Mouse (Mus musculus) lung, embryonic 14.5 days (tissue): ENCODE data around the gene Xrcc1. TPM values are rescaled to one million over a fixed set of nuclear protein-coding genes. Genes with fewer than 3 reads are reported as not detected.

Experiments used
- ATAC-seq: fragments of 200-750 bp; cut with Nextera tagmentation; 2 replicates; pipeline ENCODE4 v1.8.0; 2017; ENCODE audit warnings: mild to moderate bottlenecking, moderate TSS enrichment, moderate library complexity; ENCODE audit not compliant: insufficient read depth
- DNase-seq: peaks from one replicate; pipeline ENCODE4 v3.0.0-alpha.2; 2015
- H3K27ac ChIP-seq: fragments of 300-500 bp; sonication (generic); 2 replicates; pipeline ENCODE4 v1.5.1; 2014; ENCODE audit warnings: low read depth, mild to moderate bottlenecking, moderate library complexity
- H3K27me3 ChIP-seq: fragments of 300-500 bp; sonication (generic); 2 replicates; pipeline ENCODE4 v1.6.1; 2014; ENCODE audit warnings: low read length, control low read depth; ENCODE audit not compliant: insufficient read depth
- H3K36me3 ChIP-seq: fragments of 300-500 bp; sonication (generic); 2 replicates; pipeline ENCODE4 v1.6.1; 2014; ENCODE audit warnings: control low read depth; ENCODE audit not compliant: insufficient read depth
- H3K4me1 ChIP-seq: fragments of 300-500 bp; sonication (generic); 2 replicates; pipeline ENCODE4 v1.6.1; 2014; ENCODE audit warnings: antibody characterized with exemption, control low read depth; ENCODE audit not compliant: insufficient read depth
- H3K4me2 ChIP-seq: fragments of 300-500 bp; sonication (generic); 2 replicates; pipeline ENCODE4 v1.6.1; 2014; ENCODE audit warnings: mild to moderate bottlenecking
- H3K4me3 ChIP-seq: fragments of 300-500 bp; sonication (generic); 2 replicates; pipeline ENCODE4 v1.5.1; 2014; ENCODE audit warnings: low read depth, low read length
- H3K9ac ChIP-seq: fragments of 300-500 bp; sonication (generic); 2 replicates; pipeline ENCODE4 v1.6.1; 2014
- H3K9me3 ChIP-seq: fragments of 300-500 bp; sonication (generic); 2 replicates; pipeline ENCODE4 v1.6.1; 2016; ENCODE audit warnings: low read depth, low read length, control low read depth
- CTCF ChIP-seq: IDR thresholded peaks from 2 replicates; pipeline ENCODE4 v1.5.1; 2016; ENCODE audit warnings: antibody characterized with exemption, low read depth
- WGBS: fragments of 180-500 bp; shearing (Covaris S2); extraction: QIAGEN DNeasy Blood & Tissue Kit; methylation state at CpG from one replicate; pipeline ENCODE4 v1.1.7; 2014; 5-methylcytosine and 5-hydroxymethylcytosine counted together
- polyA plus RNA-seq: library from polyadenylated mRNA; unstranded; fragments of >200 nt; fragmentation: Nextera tagmentation; extraction: Ambion mirVana; gene quantifications from 2 replicates; pipeline ENCODE4 v1.2.1, GENCODE M21; 2014

Xrcc1 gene
- 96.6 and 121 TPM in 2 replicates for polyA plus RNA-seq

DNA sequence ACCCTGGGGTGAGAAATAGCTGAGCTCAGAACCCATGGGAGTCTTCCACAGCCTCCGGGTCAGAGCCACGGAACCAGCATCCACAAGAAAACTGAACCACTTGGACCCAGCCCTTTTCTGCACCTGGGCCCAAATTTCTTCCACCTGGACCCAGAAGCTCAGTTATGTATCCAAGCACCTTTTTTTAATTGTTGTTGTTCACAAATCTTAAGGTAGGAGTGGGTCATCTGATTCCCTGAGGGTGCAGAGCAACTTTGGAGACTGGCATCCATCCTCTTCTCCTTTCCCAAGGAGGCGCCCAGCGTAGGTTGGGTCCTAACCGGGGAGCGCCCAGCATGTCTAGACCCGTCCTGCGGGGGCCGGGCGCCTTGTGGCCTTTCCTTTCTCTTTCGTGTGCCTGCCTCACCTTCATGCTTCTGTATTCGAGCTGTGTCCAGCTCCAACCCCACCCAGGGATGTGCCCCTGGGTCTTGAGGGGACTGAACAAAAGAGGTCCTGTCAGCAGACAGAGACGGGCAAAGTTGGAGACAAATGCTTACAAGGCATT, at the start of gene Xrcc1, which contains the start of gene Pinlyp:
Gene Xrcc1 (plus strand): TSS at position 222 of the 547 bp plus-strand sequence.
Gene Pinlyp (minus strand): TSS at position 51 of the 547 bp plus-strand sequence.
- DNase-seq (no peak), ATAC-seq (peak; percentile 1; the same call in 1 of the 2 replicates)
- TF ChIP-seq CTCF, result no peak
- H3K27me3 ChIP-seq, result no peaks in the 10 kb centered on the region
- peak within 1 kb of the TSS; percentile 66 for H3K4me3 ChIP-seq
- WGBS, result 35% methylated on average over 13 of the region's 13 CpGs
- H3K36me3 ChIP-seq, result peaks cover 27% of the 10 kb centered on the region
- H3K4me2 ChIP-seq, result peak within 1 kb of the TSS; percentile 81
- peak within 1 kb of the TSS; percentile 67 for H3K27ac ChIP-seq
- no peaks in the 10 kb centered on the region for H3K9me3 ChIP-seq
- peak within 1 kb of the TSS; percentile 71 for H3K9ac ChIP-seq
- peaks cover 4% of the 10 kb centered on the region; the same call in 1 of the 2 replicates for H3K4me1 ChIP-seq

DNA sequence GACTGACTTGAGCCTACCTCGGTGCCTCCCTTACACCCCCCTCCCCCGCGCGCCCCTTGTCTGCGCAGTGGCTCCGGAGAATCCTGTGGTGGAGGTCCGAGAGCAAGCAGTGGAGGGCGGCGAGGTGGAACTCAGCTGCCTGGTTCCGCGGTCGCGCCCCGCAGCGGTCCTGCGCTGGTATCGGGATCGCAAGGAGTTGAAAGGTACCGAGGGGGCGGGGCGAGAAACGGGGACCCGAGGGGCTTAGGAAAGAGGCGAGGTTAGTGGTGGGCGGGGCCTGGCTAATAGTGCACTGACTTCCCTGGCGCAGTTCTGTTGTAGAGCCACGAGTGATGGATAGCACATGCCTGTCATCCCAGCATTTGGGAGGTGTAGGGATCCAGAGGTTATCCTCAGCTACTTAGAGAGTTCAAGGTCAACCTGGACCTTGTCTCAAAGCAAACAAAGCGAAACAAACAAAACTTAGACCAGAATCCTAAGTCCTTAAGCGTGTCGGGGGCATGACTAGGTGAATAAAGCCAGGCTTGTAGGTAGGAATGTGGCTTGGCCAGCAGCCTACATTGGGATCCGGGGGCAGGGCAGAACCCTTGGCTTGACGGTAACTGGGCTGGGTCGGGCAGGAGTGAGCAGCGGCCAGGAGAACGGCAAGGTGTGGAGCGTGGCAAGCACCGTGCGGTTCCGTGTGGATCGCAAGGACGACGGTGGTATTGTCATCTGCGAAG, 46.1 kb upstream of the Xrcc1 start:
- 9% methylated on average over 43 of the region's 43 CpGs for WGBS
- no peaks in the 10 kb centered on the region for H3K36me3 ChIP-seq
- TF ChIP-seq CTCF, result no peak
- H3K4me1 ChIP-seq, result no peaks in the 10 kb centered on the region
- H3K4me2 ChIP-seq, result peak overlapping the region; percentile 61
- peak; percentile 53 for ATAC-seq
- peak overlapping the region; percentile 4; the same call in 1 of the 2 replicates for H3K9ac ChIP-seq
- H3K4me3 ChIP-seq, result peak overlapping the region; percentile 35
- H3K27ac ChIP-seq, result no peak overlapping the region
- peaks cover 39% of the 10 kb centered on the region for H3K27me3 ChIP-seq
- peaks cover 4% of the 10 kb centered on the region; the same call in 1 of the 2 replicates for H3K9me3 ChIP-seq
- peak; percentile 42 for DNase-seq

DNA sequence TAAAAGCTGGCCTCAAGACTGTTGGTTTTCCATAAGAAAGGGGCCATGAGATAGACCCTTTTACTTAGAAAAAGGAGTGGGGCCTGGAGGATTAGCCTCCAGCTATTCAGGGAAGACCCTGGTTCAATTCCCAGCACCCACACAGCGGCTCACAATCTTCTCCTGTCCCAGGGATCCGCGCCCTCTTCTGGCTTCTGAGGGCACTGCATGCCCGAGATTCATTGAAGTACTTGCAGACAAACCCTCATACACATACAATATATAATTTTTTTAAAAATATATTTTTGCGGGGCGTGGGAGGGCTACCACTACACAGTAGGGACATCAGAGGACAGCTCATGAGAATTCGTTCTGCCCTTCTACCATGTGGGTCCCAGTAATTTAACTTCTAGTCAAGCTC, 45.2 kb upstream of the Xrcc1 start:
- peaks cover 39% of the 10 kb centered on the region for H3K27me3 ChIP-seq
- peaks cover 4% of the 10 kb centered on the region; the same call in 1 of the 2 replicates for H3K9me3 ChIP-seq
- H3K4me2 ChIP-seq, result no peak overlapping the region
- no peaks in the 10 kb centered on the region for H3K36me3 ChIP-seq
- DNase-seq (peak; percentile 70), ATAC-seq (no peak)
- H3K9ac ChIP-seq, result no peak overlapping the region
- TF ChIP-seq CTCF, result peak; percentile 55
- peaks cover 2% of the 10 kb centered on the region; the same call in 1 of the 2 replicates for H3K4me1 ChIP-seq
- H3K27ac ChIP-seq, result no peak overlapping the region
- no peak overlapping the region for H3K4me3 ChIP-seq
- WGBS, result 30% methylated on average over 7 of the region's 7 CpGs

DNA sequence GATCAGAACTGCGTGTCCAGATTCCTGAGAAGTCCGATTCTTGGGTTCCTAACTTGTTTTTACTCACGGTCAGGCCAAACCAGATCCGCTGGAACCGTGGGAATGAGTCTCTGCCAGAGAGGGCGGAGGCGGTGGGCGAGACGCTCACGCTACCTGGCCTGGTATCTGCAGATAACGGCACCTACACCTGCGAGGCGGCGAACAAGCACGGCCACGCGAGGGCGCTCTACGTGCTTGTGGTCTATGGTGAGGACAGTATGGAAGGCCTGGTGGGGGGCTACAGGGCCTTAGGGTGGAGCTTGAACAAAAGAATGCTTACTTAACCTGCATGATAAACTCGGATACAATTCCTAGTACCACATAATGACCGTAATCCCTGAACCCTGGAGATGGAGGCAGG, 44.6 kb upstream of the Xrcc1 start:
- Histone ChIP-seq H3K4me3 (no peak overlapping the region), H3K9ac (no peak overlapping the region), H3K4me1 (peaks cover 5% of the 10 kb centered on the region; the same call in 1 of the 2 replicates), H3K27me3 (peaks cover 39% of the 10 kb centered on the region), H3K27ac (no peak overlapping the region), H3K9me3 (peaks cover 4% of the 10 kb centered on the region; the same call in 1 of the 2 replicates), H3K4me2 (no peak overlapping the region), H3K36me3 (no peaks in the 10 kb centered on the region)
- no peak for DNase-seq
- TF ChIP-seq CTCF, result peak; percentile 36; the same call in 1 of the 2 replicates
- WGBS, result 44% methylated on average over 21 of the region's 21 CpGs
- no peak for ATAC-seq

DNA sequence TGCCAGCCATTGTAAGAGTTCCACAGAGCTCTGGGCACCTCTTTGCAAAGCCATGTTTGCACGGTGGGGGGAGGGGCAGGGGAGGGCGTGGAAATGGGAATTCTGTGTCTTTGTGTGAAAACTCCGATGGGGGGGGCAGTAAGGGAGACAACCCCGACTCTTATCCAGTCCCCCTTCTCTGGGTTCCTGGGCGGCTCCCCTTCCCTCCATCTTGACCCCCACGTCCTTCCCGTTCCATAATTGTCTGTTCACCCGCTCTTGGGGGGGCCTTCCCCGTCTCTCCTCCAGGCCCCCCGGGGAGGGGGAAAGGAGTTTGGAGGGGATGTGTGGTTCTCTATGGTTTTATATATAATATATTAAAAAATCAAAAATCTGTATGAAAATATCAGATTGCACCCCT, 42.1 kb upstream of the Xrcc1 start:
- Histone ChIP-seq H3K4me2 (peak overlapping the region; percentile 16; the same call in 1 of the 2 replicates), H3K4me1 (peaks cover 8% of the 10 kb centered on the region; the same call in 1 of the 2 replicates), H3K9me3 (peaks cover 4% of the 10 kb centered on the region; the same call in 1 of the 2 replicates), H3K4me3 (no peak overlapping the region), H3K27me3 (peaks cover 29% of the 10 kb centered on the region), H3K9ac (no peak overlapping the region), H3K36me3 (no peaks in the 10 kb centered on the region), H3K27ac (no peak overlapping the region)
- 12% methylated on average over 10 of the region's 10 CpGs for WGBS
- DNase-seq, result no peak
- no peak for ATAC-seq
- TF ChIP-seq CTCF, result no peak

DNA sequence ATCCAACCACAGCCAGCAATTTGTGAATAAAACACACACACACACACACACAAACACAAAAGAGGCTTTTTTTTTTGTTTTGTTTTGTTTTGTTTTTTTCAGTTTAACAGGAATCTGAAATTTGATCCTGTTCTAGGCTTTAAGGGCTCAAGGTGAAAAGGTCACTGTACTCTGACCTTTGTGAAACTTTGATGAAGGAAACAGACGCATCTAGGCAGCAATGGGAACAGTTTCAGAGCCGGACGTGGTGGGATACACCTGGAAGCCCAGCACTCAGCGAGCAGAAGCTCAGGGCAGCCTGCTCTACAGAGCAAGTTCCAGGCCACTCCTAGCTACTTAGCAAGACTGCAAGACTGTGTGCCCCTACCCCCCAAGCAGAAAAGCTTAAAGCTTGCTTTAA, 41.2 kb upstream of the Xrcc1 start:
- Histone ChIP-seq H3K9me3 (peaks cover 4% of the 10 kb centered on the region; the same call in 1 of the 2 replicates), H3K4me3 (no peak overlapping the region), H3K9ac (no peak overlapping the region), H3K4me2 (no peak overlapping the region), H3K27ac (no peak overlapping the region), H3K27me3 (peaks cover 20% of the 10 kb centered on the region), H3K36me3 (no peaks in the 10 kb centered on the region), H3K4me1 (peaks cover 8% of the 10 kb centered on the region; the same call in 1 of the 2 replicates)
- DNase-seq (no peak), ATAC-seq (no peak)
- 24% methylated on average over 4 of the region's 4 CpGs for WGBS
- no peak for TF ChIP-seq CTCF
